Mouse (Mus musculus) stomach, postnatal 0 days (tissue): ENCODE results near the gene Toe1. TPM values are rescaled to one million over a fixed set of nuclear protein-coding genes. Genes with fewer than 3 reads are reported as not detected.

Experiments
- ATAC-seq: fragments of 200-750 bp; cut with Nextera tagmentation; 2 replicates; pipeline ENCODE4 v1.8.0; 2017; ENCODE audit not compliant: low FRiP score, low TSS enrichment
- DNase-seq: peaks from one replicate; pipeline ENCODE4 v3.0.0-alpha.2; 2016; ENCODE audit warnings: low spot score
- H3K27ac ChIP-seq: fragments of 300-500 bp; sonication (generic); replicated peaks from 2 replicates; pipeline ENCODE4 v1.5.1; 2014; ENCODE audit warnings: mild to moderate bottlenecking, control low read depth
- H3K27me3 ChIP-seq: fragments of 300-500 bp; sonication (generic); 2 replicates; pipeline ENCODE4 v1.6.1; 2014; ENCODE audit warnings: low read length; ENCODE audit not compliant: control insufficient read depth, insufficient read depth
- H3K36me3 ChIP-seq: fragments of 300-500 bp; sonication (generic); 2 replicates; pipeline ENCODE4 v1.6.1; 2014; ENCODE audit warnings: low read length, mixed read lengths; ENCODE audit not compliant: control insufficient read depth, insufficient read depth
- H3K4me1 ChIP-seq: fragments of 300-500 bp; sonication (generic); replicated peaks from 2 replicates; pipeline ENCODE4 v1.6.1; 2014; ENCODE audit warnings: antibody characterized with exemption; ENCODE audit not compliant: control insufficient read depth, insufficient read depth
- H3K4me2 ChIP-seq: fragments of 300-500 bp; sonication (generic); replicated peaks from 2 replicates; pipeline ENCODE4 v1.6.1; 2014; ENCODE audit warnings: low read depth, mild to moderate bottlenecking, control low read depth, moderate library complexity
- H3K4me3 ChIP-seq: fragments of 300-500 bp; sonication (generic); 2 replicates; pipeline ENCODE4 v1.5.1; 2014; ENCODE audit warnings: low read depth, low read length, control low read depth
- H3K9ac ChIP-seq: fragments of 300-500 bp; sonication (generic); 2 replicates; pipeline ENCODE4 v1.6.1; 2014; ENCODE audit warnings: mild to moderate bottlenecking, low read length, control low read depth, mixed read lengths
- H3K9me3 ChIP-seq: fragments of 300-500 bp; sonication (generic); 2 replicates; pipeline ENCODE4 v1.6.1; 2016; ENCODE audit warnings: low read length; ENCODE audit not compliant: control insufficient read depth
- CTCF ChIP-seq: IDR thresholded peaks from 2 replicates; pipeline ENCODE4 v1.5.1; 2016; ENCODE audit warnings: antibody characterized with exemption, low read depth, mild to moderate bottlenecking, moderate library complexity
- EP300 ChIP-seq: optimal IDR thresholded peaks from 2 replicates; pipeline ENCODE3; 2016; ENCODE audit warnings: antibody characterized with exemption
- WGBS: fragments of 180-500 bp; shearing (Covaris S2); extraction: QIAGEN DNeasy Blood & Tissue Kit; methylation state at CpG from one replicate; pipeline ENCODE4 v1.1.7; 2014; 5-methylcytosine and 5-hydroxymethylcytosine counted together
- polyA plus RNA-seq: library from polyadenylated mRNA; unstranded; fragments of >200 nt; fragmentation: Nextera tagmentation; extraction: Ambion mirVana; gene quantifications from 2 replicates; pipeline ENCODE4 v1.2.1, GENCODE M21; 2015

Toe1 gene
- polyA plus RNA-seq, 1 experiment from 2014 or later: 16.0 TPM

GRCm38 (mm10) chr4:116786587-116786986 is 20.9 kb downstream of the Toe1 start:
- Histone ChIP-seq H3K4me3 (no peak overlapping the region), H3K27ac (no peak overlapping the region), H3K4me1 (no peaks in the 10 kb centered on the region), H3K9me3 (no peaks in the 10 kb centered on the region), H3K36me3 (no peaks in the 10 kb centered on the region), H3K27me3 (no peaks in the 10 kb centered on the region), H3K9ac (no peak overlapping the region), H3K4me2 (no peak overlapping the region)
- TF ChIP-seq CTCF (peak; percentile 38), EP300 (no peak)
- DNase-seq: no peak
- WGBS: 100% methylated on average over 1 of the region's 1 CpGs
- no peak for ATAC-seq

GRCm38 (mm10) chr4:116782171-116782570 is 25.3 kb downstream of the Toe1 start:
- Histone ChIP-seq H3K9ac (no peak overlapping the region), H3K27me3 (no peaks in the 10 kb centered on the region), H3K9me3 (no peaks in the 10 kb centered on the region), H3K36me3 (no peaks in the 10 kb centered on the region), H3K27ac (no peak overlapping the region), H3K4me1 (no peaks in the 10 kb centered on the region), H3K4me2 (no peak overlapping the region), H3K4me3 (no peak overlapping the region)
- 44% methylated on average over 8 of the region's 8 CpGs for WGBS
- no peak for TF ChIP-seq EP300
- no peak for TF ChIP-seq CTCF
- DNase-seq (no peak), ATAC-seq (no peak)

GRCm38 (mm10) chr4:116781366-116781765 is 26.1 kb downstream of the Toe1 start:
- no peaks in the 10 kb centered on the region for H3K36me3 ChIP-seq
- no peaks in the 10 kb centered on the region for H3K9me3 ChIP-seq
- WGBS: 64% methylated on average over 2 of the region's 2 CpGs
- no peaks in the 10 kb centered on the region for H3K27me3 ChIP-seq
- no peak for TF ChIP-seq CTCF
- no peak for TF ChIP-seq EP300
- H3K9ac ChIP-seq: no peak overlapping the region
- no peak overlapping the region for H3K27ac ChIP-seq
- H3K4me2 ChIP-seq: no peak overlapping the region
- DNase-seq (no peak), ATAC-seq (no peak)
- no peaks in the 10 kb centered on the region for H3K4me1 ChIP-seq
- no peak overlapping the region for H3K4me3 ChIP-seq

GRCm38 (mm10) chr4:116780541-116780940 is 26.9 kb downstream of the Toe1 start:
- TF ChIP-seq CTCF: no peak
- TF ChIP-seq EP300: no peak

GRCm38 (mm10) chr4:116777079-116777478 is 30.4 kb downstream of the Toe1 start:
- Histone ChIP-seq H3K9ac (no peak overlapping the region), H3K27ac (no peak overlapping the region), H3K4me3 (no peak overlapping the region), H3K4me2 (no peak overlapping the region), H3K36me3 (no peaks in the 10 kb centered on the region), H3K4me1 (no peaks in the 10 kb centered on the region), H3K9me3 (no peaks in the 10 kb centered on the region), H3K27me3 (no peaks in the 10 kb centered on the region)
- ATAC-seq: no peak
- DNase-seq: no peak
- 80% methylated on average over 3 of the region's 3 CpGs for WGBS
- TF ChIP-seq CTCF (no peak), EP300 (no peak)

More at GRCm38 (mm10) chr4:116780541-116780940, 26.9 kb downstream of the Toe1 start:
- H3K27me3 ChIP-seq: no peaks in the 10 kb centered on the region
- no peaks in the 10 kb centered on the region for H3K9me3 ChIP-seq
- H3K9ac ChIP-seq: no peak overlapping the region
- no peaks in the 10 kb centered on the region for H3K36me3 ChIP-seq
- H3K4me3 ChIP-seq: no peak overlapping the region
- H3K27ac ChIP-seq: no peak overlapping the region
- H3K4me1 ChIP-seq: no peaks in the 10 kb centered on the region
- H3K4me2 ChIP-seq: no peak overlapping the region
- WGBS: 54% methylated on average over 2 of the region's 2 CpGs
- ATAC-seq: no peak
- DNase-seq: no peak

- no peaks in the 10 kb centered on the region for H3K4me1 ChIP-seq
- no peaks in the 10 kb centered on the region for H3K9me3 ChIP-seq
- H3K27me3 ChIP-seq: no peaks in the 10 kb centered on the region
- H3K4me2 ChIP-seq: no peak overlapping the region
- H3K36me3 ChIP-seq: no peaks in the 10 kb centered on the region
- DNase-seq (no peak), ATAC-seq (no peak)
- WGBS: 96% methylated on average over 5 of the region's 5 CpGs
- TF ChIP-seq CTCF: peak; percentile 28; the same call in 1 of the 2 replicates
- TF ChIP-seq EP300: no peak
- no peak overlapping the region for H3K9ac ChIP-seq
- H3K4me3 ChIP-seq: no peak overlapping the region
- no peak overlapping the region for H3K27ac ChIP-seq
Measured at GRCm38 (mm10) chr4:116776391-116776790, 31.0 kb downstream of the Toe1 start.
